Mouse (Mus musculus): Measurements from ENCODE around the gene Zbtb20. TPM values are rescaled to one million over a fixed set of nuclear protein-coding genes. Genes with fewer than 3 reads are reported as not detected.

Zbtb20 gene
- polyA plus RNA-seq, 1 experiment from 2014 or later, result 80.6 TPM

GRCm38 (mm10) chr16:43400046-43400445 lies 524.4 kb downstream of the Zbtb20 start:
- H3K4me2 ChIP-seq (ENCODE audit: low read length), result no peak overlapping the region
- no peaks in the 10 kb centered on the region for H3K27me3 ChIP-seq (ENCODE audit: control insufficient read depth, insufficient read depth, low read length)
- DNase-seq (no peak), ATAC-seq (ENCODE audit: low FRiP score, low TSS enrichment) (no peak)
- no peak overlapping the region for H3K4me3 ChIP-seq (replicated peaks; ENCODE audit: low read depth, low read length)
- H3K9ac ChIP-seq (replicated peaks; ENCODE audit: low read length), result no peak overlapping the region
- H3K9me3 ChIP-seq (ENCODE audit: control insufficient read depth, low read length), result no peaks in the 10 kb centered on the region
- H3K36me3 ChIP-seq (ENCODE audit: control insufficient read depth, insufficient read depth, low read length), result no peaks in the 10 kb centered on the region
- no peak overlapping the region for H3K27ac ChIP-seq (replicated peaks; ENCODE audit: low read depth, low read length)
- no peaks in the 10 kb centered on the region for H3K4me1 ChIP-seq (ENCODE audit: control insufficient read depth, insufficient read depth, low read length)

- Histone ChIP-seq H3K27me3 (ENCODE audit: control insufficient read depth, insufficient read depth, low read length) (no peaks in the 10 kb centered on the region), H3K4me2 (ENCODE audit: low read length) (no peak overlapping the region), H3K36me3 (ENCODE audit: control insufficient read depth, insufficient read depth, low read length) (no peaks in the 10 kb centered on the region), H3K9me3 (ENCODE audit: control insufficient read depth, low read length) (no peaks in the 10 kb centered on the region), H3K27ac (replicated peaks; ENCODE audit: low read depth, low read length) (no peak overlapping the region), H3K4me1 (ENCODE audit: control insufficient read depth, insufficient read depth, low read length) (no peaks in the 10 kb centered on the region), H3K9ac (replicated peaks; ENCODE audit: low read length) (no peak overlapping the region), H3K4me3 (replicated peaks; ENCODE audit: low read depth, low read length) (no peak overlapping the region)
- DNase-seq (no peak), ATAC-seq (ENCODE audit: low FRiP score, low TSS enrichment) (no peak)
- WGBS, result 87% methylated on average over 2 of the region's 2 CpGs
Observed at GRCm38 (mm10) chr16:43400949-43401348, 525.3 kb downstream of the Zbtb20 start.

GRCm38 (mm10) chr16:43402888-43403287 lies 527.2 kb downstream of the Zbtb20 start:
- Histone ChIP-seq H3K27me3 (ENCODE audit: control insufficient read depth, insufficient read depth, low read length) (no peaks in the 10 kb centered on the region), H3K4me2 (ENCODE audit: low read length) (no peak overlapping the region), H3K9me3 (ENCODE audit: control insufficient read depth, low read length) (no peaks in the 10 kb centered on the region), H3K4me1 (ENCODE audit: control insufficient read depth, insufficient read depth, low read length) (no peaks in the 10 kb centered on the region), H3K36me3 (ENCODE audit: control insufficient read depth, insufficient read depth, low read length) (no peaks in the 10 kb centered on the region), H3K9ac (replicated peaks; ENCODE audit: low read length) (no peak overlapping the region), H3K27ac (replicated peaks; ENCODE audit: low read depth, low read length) (no peak overlapping the region), H3K4me3 (replicated peaks; ENCODE audit: low read depth, low read length) (no peak overlapping the region)
- 91% methylated on average over 4 of the region's 4 CpGs for WGBS
- ATAC-seq (ENCODE audit: low FRiP score, low TSS enrichment) (no peak), DNase-seq (no peak)

- no peak overlapping the region for H3K4me3 ChIP-seq (replicated peaks; ENCODE audit: low read depth, low read length)
- no peak overlapping the region for H3K4me2 ChIP-seq (ENCODE audit: low read length)
- DNase-seq (no peak), ATAC-seq (ENCODE audit: low FRiP score, low TSS enrichment) (no peak)
- no peaks in the 10 kb centered on the region for H3K36me3 ChIP-seq (ENCODE audit: control insufficient read depth, insufficient read depth, low read length)
- peaks cover 7% of the 10 kb centered on the region; the same call in 1 of the 2 replicates for H3K4me1 ChIP-seq (ENCODE audit: control insufficient read depth, insufficient read depth, low read length)
- H3K9me3 ChIP-seq (ENCODE audit: control insufficient read depth, low read length), result no peaks in the 10 kb centered on the region
- 91% methylated on average over 3 of the region's 3 CpGs for WGBS
- H3K27ac ChIP-seq (replicated peaks; ENCODE audit: low read depth, low read length), result no peak overlapping the region
- H3K27me3 ChIP-seq (ENCODE audit: control insufficient read depth, insufficient read depth, low read length), result no peaks in the 10 kb centered on the region
- no peak overlapping the region for H3K9ac ChIP-seq (replicated peaks; ENCODE audit: low read length)
Observed at GRCm38 (mm10) chr16:43405089-43405488, 529.4 kb downstream of the Zbtb20 start.

- Histone ChIP-seq H3K36me3 (ENCODE audit: control insufficient read depth, insufficient read depth, low read length) (no peaks in the 10 kb centered on the region), H3K4me3 (replicated peaks; ENCODE audit: low read depth, low read length) (no peak overlapping the region), H3K4me1 (ENCODE audit: control insufficient read depth, insufficient read depth, low read length) (peaks cover 7% of the 10 kb centered on the region; the same call in 1 of the 2 replicates), H3K27ac (replicated peaks; ENCODE audit: low read depth, low read length) (no peak overlapping the region), H3K4me2 (ENCODE audit: low read length) (no peak overlapping the region), H3K9ac (replicated peaks; ENCODE audit: low read length) (no peak overlapping the region), H3K27me3 (ENCODE audit: control insufficient read depth, insufficient read depth, low read length) (no peaks in the 10 kb centered on the region), H3K9me3 (ENCODE audit: control insufficient read depth, low read length) (no peaks in the 10 kb centered on the region)
- DNase-seq (peak; percentile 40), ATAC-seq (ENCODE audit: low FRiP score, low TSS enrichment) (peak; percentile 40; the same call in 1 of the 2 replicates)
- 72% methylated on average over 2 of the region's 2 CpGs for WGBS
Observed at GRCm38 (mm10) chr16:43407594-43408142, 532.0 kb downstream of the Zbtb20 start.

GRCm38 (mm10) chr16:43408622-43409021 lies 532.9 kb downstream of the Zbtb20 start:
- H3K9me3 ChIP-seq (ENCODE audit: control insufficient read depth, low read length), result no peaks in the 10 kb centered on the region
- H3K27ac ChIP-seq (replicated peaks; ENCODE audit: low read depth, low read length), result no peak overlapping the region
- no peak overlapping the region for H3K4me3 ChIP-seq (replicated peaks; ENCODE audit: low read depth, low read length)
- 86% methylated on average over 5 of the region's 5 CpGs for WGBS
- ATAC-seq (ENCODE audit: low FRiP score, low TSS enrichment) (no peak), DNase-seq (no peak)
- no peaks in the 10 kb centered on the region for H3K36me3 ChIP-seq (ENCODE audit: control insufficient read depth, insufficient read depth, low read length)
- peaks cover 7% of the 10 kb centered on the region; the same call in 1 of the 2 replicates for H3K4me1 ChIP-seq (ENCODE audit: control insufficient read depth, insufficient read depth, low read length)
- no peaks in the 10 kb centered on the region for H3K27me3 ChIP-seq (ENCODE audit: control insufficient read depth, insufficient read depth, low read length)
- H3K9ac ChIP-seq (replicated peaks; ENCODE audit: low read length), result no peak overlapping the region
- no peak overlapping the region for H3K4me2 ChIP-seq (ENCODE audit: low read length)

- 81% methylated on average over 4 of the region's 4 CpGs for WGBS
- no peak for DNase-seq
Observed at GRCm38 (mm10) chr16:43409108-43409909, 533.6 kb downstream of the Zbtb20 start.

GRCm38 (mm10) chr16:43409910-43410612 lies 534.4 kb downstream of the Zbtb20 start:
- Histone ChIP-seq H3K36me3 (ENCODE audit: control insufficient read depth, insufficient read depth, low read length) (no peaks in the 10 kb centered on the region), H3K4me2 (ENCODE audit: low read length) (no peak overlapping the region), H3K4me3 (replicated peaks; ENCODE audit: low read depth, low read length) (no peak overlapping the region), H3K9me3 (ENCODE audit: control insufficient read depth, low read length) (no peaks in the 10 kb centered on the region), H3K9ac (replicated peaks; ENCODE audit: low read length) (no peak overlapping the region), H3K27ac (replicated peaks; ENCODE audit: low read depth, low read length) (no peak overlapping the region), H3K27me3 (ENCODE audit: control insufficient read depth, insufficient read depth, low read length) (no peaks in the 10 kb centered on the region), H3K4me1 (ENCODE audit: control insufficient read depth, insufficient read depth, low read length) (peaks cover 7% of the 10 kb centered on the region; the same call in 1 of the 2 replicates)
- ATAC-seq (ENCODE audit: low FRiP score, low TSS enrichment) (no peak), DNase-seq (no peak)
- WGBS, result 91% methylated on average over 12 of the region's 12 CpGs

More at GRCm38 (mm10) chr16:43409108-43409909, 533.6 kb downstream of the Zbtb20 start:
- ATAC-seq (ENCODE audit: low FRiP score, low TSS enrichment), result no peak
- no peak overlapping the region for H3K9ac ChIP-seq (replicated peaks; ENCODE audit: low read length)
- H3K4me3 ChIP-seq (replicated peaks; ENCODE audit: low read depth, low read length), result no peak overlapping the region
- no peaks in the 10 kb centered on the region for H3K36me3 ChIP-seq (ENCODE audit: control insufficient read depth, insufficient read depth, low read length)
- peaks cover 7% of the 10 kb centered on the region; the same call in 1 of the 2 replicates for H3K4me1 ChIP-seq (ENCODE audit: control insufficient read depth, insufficient read depth, low read length)
- no peak overlapping the region for H3K4me2 ChIP-seq (ENCODE audit: low read length)
- H3K27me3 ChIP-seq (ENCODE audit: control insufficient read depth, insufficient read depth, low read length), result no peaks in the 10 kb centered on the region
- H3K9me3 ChIP-seq (ENCODE audit: control insufficient read depth, low read length), result no peaks in the 10 kb centered on the region
- no peak overlapping the region for H3K27ac ChIP-seq (replicated peaks; ENCODE audit: low read depth, low read length)

Measured in midbrain, embryonic 14.5 days (tissue).